Mouse (Mus musculus): ENCODE measurements at regions not wholly inside any gene's neighbourhood (a gene's known extent, or its start where the extent isn't known, plus 50 kb on each side); places are given as distances from the start of the nearest gene placed in this dataset.

- no peak for DNase-seq
Observed at GRCm38 (mm10) chr10:17563351-17563749, 159.7 kb upstream of the Cited2 start.

DNA sequence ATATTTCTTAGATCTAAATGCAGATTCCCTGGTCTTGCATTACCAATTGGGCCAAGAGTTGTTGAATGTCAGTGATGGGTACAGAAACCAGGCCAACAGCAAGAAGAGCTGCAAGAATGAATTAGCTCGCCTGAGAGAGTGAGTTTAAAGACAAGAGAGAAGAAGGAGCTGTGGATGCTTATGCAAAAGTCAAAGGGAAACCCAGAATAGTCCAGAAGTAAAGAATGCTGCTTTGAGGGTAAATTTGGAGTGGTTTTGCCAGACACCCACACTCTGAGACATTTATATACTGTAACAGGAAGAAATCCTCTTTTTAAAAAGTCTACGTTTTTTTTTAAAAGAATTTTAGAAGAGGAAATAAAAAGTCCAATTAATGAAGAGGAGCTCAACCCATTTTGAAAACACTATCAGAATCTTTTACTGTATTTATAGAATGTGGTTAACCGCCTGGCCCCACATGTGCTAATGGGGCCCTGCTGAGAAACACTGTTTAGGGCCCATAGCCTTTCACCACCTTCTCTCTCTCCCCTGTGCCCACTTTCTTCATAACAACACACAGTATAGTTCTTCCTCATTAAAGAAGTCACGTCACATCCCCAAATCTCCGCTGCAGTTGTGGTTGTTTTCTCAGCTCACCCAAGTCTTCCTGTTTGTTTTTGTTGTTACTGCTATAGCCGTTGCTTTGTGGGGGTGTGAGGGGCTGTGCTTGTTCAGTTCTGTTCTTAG is 158.0 kb upstream of the Cited2 start:
- DNase-seq = no peak

GRCm38 (mm10) chr10:17566975-17567374 is 156.0 kb upstream of the Cited2 start:
- DNase-seq = no peak

GRCm38 (mm10) chr10:17567631-17568030 is 155.4 kb upstream of the Cited2 start:
- DNase-seq = no peak

DNA sequence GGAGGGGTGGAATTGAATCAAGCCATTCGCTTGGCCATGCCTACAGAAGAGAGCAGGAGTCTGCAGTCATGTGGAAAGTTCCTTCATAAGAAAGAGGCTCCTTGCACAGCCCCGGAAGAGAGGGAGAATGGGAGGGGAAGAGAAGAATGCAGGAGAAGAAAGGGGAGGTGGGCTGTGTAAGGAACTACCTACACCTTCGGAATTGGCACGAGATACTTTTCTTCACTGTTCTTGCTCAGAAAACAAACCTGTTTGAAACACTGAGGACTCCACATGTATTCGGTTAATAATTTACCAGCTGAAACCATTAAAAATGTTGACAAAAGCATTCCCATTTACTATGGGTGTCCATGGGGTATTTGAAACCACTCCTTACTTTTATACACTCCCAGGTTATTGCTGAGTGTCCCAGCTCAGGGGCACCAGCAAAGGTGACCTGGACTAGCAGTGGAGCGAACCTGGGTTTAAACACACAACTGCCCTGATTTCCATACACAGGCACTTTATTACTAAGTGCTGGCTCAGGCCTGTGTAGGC is 153.4 kb upstream of the Cited2 start:
- no peak for DNase-seq

DNA sequence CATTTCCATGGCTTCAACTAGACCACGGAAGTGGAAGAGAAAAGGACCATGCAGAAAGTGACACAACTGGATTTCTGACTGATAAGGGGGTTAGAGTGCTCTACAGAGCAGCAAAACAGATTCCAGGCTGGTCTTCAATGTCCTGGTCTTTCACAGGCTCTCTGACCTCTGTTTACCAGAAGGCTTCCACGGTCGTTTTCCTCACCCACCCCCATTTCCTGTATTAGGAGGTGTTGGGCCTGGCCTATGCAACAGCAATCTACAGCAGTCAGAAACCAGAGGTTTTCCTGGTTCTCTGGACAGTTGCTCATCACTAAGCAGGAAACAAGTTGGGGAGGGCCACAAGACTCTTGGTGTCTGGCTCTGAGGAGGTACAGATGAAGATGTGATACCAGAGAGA is 148.1 kb upstream of the Cited2 start:
- DNase-seq = no peak

DNA sequence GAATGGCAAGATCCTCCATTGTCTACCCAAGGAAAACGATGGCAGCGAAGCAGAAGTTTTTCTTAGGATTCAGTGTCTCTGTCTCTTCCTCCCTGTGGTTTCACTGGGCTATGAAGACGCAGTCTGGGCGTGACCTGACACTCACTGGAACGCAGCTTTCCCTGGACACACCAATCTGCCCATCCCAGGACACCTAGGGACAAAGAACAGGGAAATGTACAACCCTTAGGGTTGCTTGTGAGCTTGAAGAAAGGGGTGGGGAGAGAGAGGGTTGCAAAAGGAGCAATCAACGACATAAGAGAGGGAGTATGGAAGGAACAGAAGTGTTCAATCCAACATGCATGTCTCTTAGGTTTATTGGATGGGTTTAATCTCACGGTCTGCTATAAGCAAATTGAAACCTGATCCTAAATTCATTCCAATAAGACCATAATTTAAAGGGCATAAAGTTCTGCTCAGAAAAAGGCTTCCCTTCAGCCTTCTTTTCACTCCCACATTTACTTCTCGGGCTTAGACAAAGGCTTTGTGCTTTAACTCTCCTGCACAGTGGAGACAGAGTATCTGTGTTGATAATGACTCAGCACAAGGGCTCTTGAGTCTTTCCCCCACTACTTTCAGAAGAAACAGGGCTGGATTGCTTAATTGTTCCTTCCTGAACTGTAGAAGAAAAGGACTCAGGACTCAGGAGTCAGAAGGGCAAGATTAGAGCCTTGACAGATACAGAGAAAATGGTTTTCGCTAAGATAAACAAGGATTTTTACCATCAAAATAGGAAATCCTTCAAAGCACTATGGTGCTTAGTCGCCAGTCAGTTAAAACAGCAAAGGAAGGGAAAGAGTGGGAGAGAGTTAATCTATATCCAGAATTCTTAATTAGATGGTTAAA is 147.3 kb upstream of the Cited2 start:
- DNase-seq = no peak

DNA sequence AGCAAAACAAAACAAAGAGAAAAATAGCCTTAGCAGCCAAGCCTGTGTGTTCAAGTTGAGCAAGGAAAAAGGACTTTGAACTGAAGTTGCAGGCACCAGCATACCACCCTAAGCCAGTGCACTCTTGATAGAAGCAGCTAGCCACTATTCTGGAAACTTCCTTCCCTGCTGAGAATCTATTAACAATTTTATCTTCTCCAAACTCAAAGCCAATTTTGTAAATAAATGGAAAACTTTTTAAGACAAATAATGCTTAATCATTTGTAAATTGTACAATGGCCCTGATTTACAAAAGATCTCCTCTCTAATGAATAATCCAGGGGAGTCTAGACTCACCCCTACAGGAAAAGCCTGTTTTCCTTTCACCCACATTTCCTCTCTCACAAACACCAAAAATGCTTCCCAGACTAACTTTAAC is 146.7 kb upstream of the Cited2 start:
- no peak for DNase-seq

DNA sequence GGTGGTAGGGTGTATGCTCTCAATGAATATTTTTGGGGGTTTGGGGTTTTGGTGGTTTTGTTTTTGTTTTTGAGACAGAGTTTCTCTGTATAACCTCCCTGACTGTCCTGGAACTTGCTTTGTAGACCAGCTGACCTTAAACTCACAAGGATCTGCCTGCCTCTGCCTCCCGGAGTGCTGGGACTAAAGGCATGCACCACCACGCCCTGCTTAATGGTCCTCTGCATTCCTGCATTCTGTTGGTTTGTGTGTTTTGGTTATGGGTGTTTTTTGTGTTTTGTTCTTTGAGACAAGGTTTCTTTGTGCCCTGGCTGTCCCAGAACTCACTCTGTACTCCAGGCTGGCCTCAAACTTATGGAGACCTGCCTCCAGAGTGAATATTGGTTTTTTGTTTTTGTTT is 143.6 kb upstream of the Cited2 start:
- DNase-seq = no peak

- DNase-seq = no peak
Observed at GRCm38 (mm10) chr10:17584842-17585241, 138.2 kb upstream of the Cited2 start.

DNA sequence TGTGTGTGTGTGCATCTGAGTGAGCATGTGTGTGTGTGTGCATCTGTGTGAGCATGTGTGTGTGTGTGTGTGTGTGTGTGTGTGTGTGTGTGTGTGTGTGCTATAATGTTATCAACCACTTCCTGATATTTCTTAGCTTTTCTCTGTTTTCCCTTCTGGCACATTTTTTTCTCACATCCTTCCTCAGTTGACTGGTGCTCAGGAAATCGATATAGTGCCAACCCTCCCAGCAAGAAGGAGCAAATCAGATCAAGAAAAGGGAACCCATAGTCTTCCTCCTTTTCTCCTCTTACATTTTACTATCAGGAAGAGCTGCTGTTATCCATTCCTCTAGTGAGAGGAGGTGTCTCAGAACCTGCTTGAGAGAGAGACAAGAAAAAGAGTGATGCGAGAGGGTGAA is 136.1 kb upstream of the Cited2 start:
- DNase-seq = no peak

GRCm38 (mm10) chr10:17589136-17589535 is 133.9 kb upstream of the Cited2 start:
- no peak for DNase-seq

DNA sequence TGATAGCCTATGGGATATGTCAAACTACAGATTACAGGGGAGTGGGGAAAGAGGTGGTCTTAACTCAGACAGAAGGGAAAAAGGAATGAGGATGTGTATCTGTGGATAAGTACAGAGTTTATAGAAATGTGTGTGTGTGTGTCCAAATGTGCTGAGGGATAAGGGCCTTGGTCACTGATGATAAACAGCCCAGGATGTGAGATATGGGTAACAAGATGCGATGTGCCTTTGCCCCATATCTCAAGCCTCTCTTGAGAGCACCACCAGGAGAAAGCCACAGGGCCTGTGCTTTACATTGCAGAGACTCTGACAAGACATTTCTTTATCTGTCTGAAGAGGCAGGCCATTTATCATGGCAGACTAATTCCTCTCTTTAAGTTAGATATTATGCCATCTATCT is 132.8 kb upstream of the Cited2 start:
- no peak for DNase-seq

DNA sequence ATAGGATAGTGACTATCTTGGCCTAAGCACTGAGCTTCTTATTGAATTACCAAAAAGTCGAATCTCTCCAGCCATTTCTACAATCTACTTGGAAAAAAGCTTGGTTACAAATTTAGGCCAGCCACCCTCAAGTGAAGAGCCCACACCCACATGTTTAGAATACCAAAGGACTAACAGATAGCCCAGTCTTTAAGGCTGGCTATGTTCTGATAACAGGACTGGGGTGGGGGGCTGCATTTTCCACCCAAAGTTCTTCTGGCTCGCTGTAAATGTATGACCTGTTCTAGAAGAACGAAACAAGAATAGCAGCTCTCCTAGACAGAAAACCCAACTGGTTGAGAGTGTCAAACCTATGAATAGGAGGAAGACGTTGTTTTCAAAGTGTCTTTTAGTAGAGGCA is 130.6 kb upstream of the Cited2 start:
- no peak for DNase-seq

DNA sequence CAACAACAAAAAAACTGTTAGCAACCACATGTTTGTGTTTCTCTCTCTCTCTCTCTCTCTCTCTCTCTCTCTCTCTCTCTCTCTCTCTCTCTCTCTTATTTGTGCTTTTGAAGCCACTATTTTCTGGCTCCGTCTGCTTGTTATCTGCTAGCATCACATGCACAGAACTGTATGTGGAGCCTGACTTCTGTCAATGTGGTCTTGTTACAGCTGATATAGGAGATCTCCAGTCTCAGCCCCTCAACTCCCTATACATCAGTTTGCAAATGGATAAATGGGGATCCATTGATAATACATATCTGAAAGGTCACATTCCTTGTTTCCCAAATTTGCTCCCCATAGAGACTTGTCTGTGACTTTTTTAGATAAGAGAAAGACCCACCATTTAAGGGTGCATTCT is 126.9 kb upstream of the Cited2 start:
- DNase-seq = no peak

GRCm38 (mm10) chr10:17596743-17597142 is 126.3 kb upstream of the Cited2 start:
- DNase-seq = no peak

GRCm38 (mm10) chr10:17599246-17599645 is 123.8 kb upstream of the Cited2 start:
- DNase-seq = no peak

DNA sequence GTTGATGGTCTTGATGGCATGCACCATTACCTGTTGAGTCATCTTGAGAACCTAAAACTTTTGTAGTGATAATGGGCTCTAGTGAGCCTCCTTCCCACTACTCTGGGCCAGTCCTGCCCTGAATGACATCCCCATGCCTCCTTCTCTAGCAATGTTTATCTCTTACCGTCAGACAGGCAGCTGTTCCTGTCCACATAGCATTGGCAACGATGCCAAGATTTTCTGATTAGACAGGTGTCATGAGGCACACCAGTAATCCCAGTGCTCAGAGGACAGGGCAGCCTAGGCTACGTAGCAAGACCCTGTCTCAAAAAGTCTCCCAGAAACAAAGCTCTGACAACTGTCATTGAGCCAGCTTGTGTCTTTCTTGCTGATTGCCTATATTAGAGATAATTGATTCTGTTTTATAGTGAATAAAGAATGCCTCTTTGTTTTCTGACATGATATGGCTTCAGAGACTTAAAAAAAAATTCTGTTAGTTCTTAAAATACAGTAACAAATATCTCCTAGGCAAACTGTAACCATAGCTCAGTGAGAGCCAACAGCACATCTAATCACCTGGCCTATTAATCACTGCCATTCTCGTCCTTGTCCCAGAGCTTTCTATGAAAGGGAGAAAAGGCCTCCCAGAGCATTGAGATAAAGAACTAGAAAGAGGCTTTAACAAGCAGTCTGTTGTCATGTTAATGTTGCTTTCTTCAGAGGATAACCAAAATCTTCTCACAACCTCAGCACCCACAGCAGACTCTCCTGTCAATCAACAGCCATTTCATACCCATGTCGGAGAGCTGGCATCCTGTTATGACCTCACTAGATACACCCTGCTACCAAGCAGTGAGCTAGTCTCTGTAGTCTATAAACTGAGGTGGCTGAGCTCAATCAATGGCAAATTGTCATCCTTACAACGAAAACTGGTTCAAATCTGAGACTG is 122.9 kb upstream of the Cited2 start:
- no peak for DNase-seq

DNA sequence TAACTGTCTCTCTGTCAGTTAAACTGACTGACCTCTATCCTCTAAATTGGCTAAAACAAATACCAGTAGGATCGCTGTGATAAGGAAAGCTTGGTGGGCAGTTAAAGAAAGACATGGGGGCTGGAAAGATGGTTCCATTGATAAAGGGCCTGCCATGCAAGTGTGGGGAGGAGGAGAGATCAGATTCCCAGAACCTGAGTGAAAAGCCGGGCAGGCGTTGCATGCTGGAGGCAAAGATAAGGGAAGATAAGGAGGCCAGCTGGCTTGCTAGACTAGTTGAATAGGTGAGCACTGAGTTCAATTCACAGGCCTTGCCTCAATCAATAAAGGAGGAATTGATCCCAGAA is 122.3 kb upstream of the Cited2 start:
- DNase-seq = no peak

DNA sequence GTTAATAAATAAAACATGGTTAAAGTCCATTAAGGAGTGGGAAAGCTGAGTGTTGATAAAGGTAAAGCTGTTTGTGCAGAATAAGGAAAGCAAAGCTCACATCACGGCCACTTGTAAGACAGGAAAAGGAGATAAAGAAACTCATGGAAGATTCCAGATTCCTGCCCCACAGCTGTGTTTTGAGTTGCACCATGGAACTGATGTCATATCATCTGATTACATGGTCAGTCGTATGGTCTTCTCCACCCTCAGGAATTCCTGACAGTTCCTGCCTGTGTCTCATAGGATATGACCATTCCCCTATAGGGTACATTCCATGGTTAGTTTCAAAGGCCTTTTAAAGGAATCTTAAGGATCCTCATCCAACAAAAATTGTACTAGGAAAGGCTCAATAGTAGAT is 120.6 kb upstream of the Cited2 start:
- no peak for DNase-seq

DNA sequence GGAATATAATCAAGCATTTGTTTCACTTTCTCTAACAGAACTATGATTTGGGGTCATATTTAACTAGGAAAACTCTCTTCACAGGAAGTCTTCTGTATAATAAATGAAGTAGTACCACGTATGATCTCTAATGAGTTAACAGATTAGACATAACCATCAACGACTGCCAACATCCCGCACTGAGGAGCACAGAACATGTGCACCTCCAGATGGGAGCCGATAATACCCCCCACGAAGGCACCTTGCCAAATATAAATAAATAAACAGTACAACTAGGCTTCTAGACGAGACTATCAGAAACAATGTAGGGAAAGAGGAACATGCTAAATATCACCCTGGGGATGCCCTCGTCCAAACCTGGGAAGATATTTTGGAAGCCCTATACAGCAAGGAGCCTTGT is 114.8 kb upstream of the Cited2 start:
- no peak for DNase-seq

DNA sequence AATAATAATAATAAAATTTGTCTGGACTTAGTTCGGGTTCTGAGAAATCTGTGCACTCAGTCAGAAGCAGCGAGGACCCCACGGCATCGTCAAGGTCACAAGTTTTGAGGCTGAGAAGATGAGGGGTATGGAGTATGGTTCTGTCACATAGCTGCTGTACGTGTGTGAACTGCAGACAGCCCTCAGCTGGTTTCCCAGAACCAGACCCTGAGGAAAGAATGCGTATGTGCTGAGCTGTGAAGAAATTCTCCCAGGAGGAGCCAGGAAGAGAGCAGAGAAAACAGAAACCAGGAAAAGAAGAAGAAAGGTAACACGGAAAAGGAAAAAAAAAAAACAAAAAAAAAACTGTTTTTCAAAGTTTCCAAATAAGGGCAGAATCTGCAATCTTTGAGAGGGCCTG is 112.4 kb upstream of the Cited2 start:
- DNase-seq = no peak

- no peak for DNase-seq
Observed at GRCm38 (mm10) chr10:17613281-17613680, 109.7 kb upstream of the Cited2 start.
